Mouse (Mus musculus) T-cell, adult 66 days (primary cell): ENCODE data around the gene Gm47841. TPM values are rescaled to one million over a fixed set of nuclear protein-coding genes. Genes with fewer than 3 reads are reported as not detected.

Source experiments
- total RNA-seq, 2 experiments: library from RNA; stranded (reverse); gene quantifications; 3 replicates in 1 of 2; 4 replicates in 1 of 2; pipeline ENCODE4 v1.2.4; 2023

Gene Gm47841
- not detected for total RNA-seq

GRCm38 (mm10) chr15:101047194-101047555 lies at the start of gene Gm47841:
Gene Gm47841, minus strand, starts transcription at chr15:101047397.

GRCm38 (mm10) chr15:101077813-101078730 lies 30.9 kb upstream of the Gm47841 start, which contains the start of gene Fignl2:
Gene Fignl2, minus strand, starts transcription at chr15:101078567.

Other genes starting within 250 kb of the Gm47841 start
- under 1 TPM in 1 of 2 experiments, not detected in 1; 0.12 TPM for gene Scn8a, start 177.5 kb downstream of the Gm47841 start, total RNA-seq
- not detected for gene Fignl2, start 31.2 kb upstream of the Gm47841 start, total RNA-seq
- gene Ankrd33, start 68.4 kb upstream of the Gm47841 start, total RNA-seq, result not detected
- 10 to 100 TPM; 14.5 to 18.4 TPM for gene Acvrl1, start 81.1 kb upstream of the Gm47841 start, total RNA-seq
- 10 to 100 TPM; 35.1 TPM for gene Acvr1b, start 126.7 kb upstream of the Gm47841 start, total RNA-seq
- gene Grasp, start 176.8 kb upstream of the Gm47841 start, total RNA-seq, result 1 to 10 TPM; 5.5 to 5.7 TPM
- gene Nr4a1, start 206.9 kb upstream of the Gm47841 start, total RNA-seq, result 10 to 100 TPM; 69.2 to 71.1 TPM
- 10 to 100 TPM; 54.3 to 69.0 TPM for gene Atg101, start 236.9 kb upstream of the Gm47841 start, total RNA-seq
- 1 to 10 TPM in 1 of 2 experiments, under 1 TPM in 1; 0.50 to 1.1 TPM for gene 6030408B16Rik, start 245.8 kb upstream of the Gm47841 start, total RNA-seq